Mouse (Mus musculus) frontal cortex, adult (tissue): ENCODE results near the gene Dmgdh.
A peak's percentile ranks its signal among the peaks of the same experiment; 100 is the strongest.

Experiments used
- ATAC-seq: cut with Nextera tagmentation; 2 replicates; pipeline ENCODE4 v1.9.2; 2017; ENCODE audit warnings: mild to moderate bottlenecking, moderate library complexity, mixed read lengths; ENCODE audit not compliant: low TSS enrichment

The Dmgdh gene

GRCm38 (mm10) chr13:93674131-93674561, at the start of gene Dmgdh, which contains the start of gene Bhmt2:
Dmgdh (plus strand) TSS chr13:93674433.
Bhmt2 (minus strand) TSS chr13:93674302.
- ATAC-seq = no peak

- no peak for ATAC-seq
Measured at GRCm38 (mm10) chr13:93628861-93629260, 45.4 kb upstream of the Dmgdh start.

GRCm38 (mm10) chr13:93630941-93631705, 43.1 kb upstream of the Dmgdh start:
- no peak for ATAC-seq

GRCm38 (mm10) chr13:93632927-93633326, 41.3 kb upstream of the Dmgdh start:
- ATAC-seq = no peak

- ATAC-seq = no peak
Measured at GRCm38 (mm10) chr13:93636561-93636960, 37.7 kb upstream of the Dmgdh start.

GRCm38 (mm10) chr13:93637282-93638245, 36.7 kb upstream of the Dmgdh start, which contains the start of gene Bhmt:
Bhmt (minus strand) TSS chr13:93637961.
- no peak for ATAC-seq

GRCm38 (mm10) chr13:93639636-93640035, 34.6 kb upstream of the Dmgdh start:
- ATAC-seq = no peak

GRCm38 (mm10) chr13:93648387-93649130, 25.7 kb upstream of the Dmgdh start:
- ATAC-seq = no peak

- no peak for ATAC-seq
Measured at GRCm38 (mm10) chr13:93653382-93653781, 20.9 kb upstream of the Dmgdh start.

GRCm38 (mm10) chr13:93657941-93658340, 16.3 kb upstream of the Dmgdh start:
- ATAC-seq = no peak

- ATAC-seq = no peak
Measured at GRCm38 (mm10) chr13:93667586-93667985, 6.6 kb upstream of the Dmgdh start.

GRCm38 (mm10) chr13:93672371-93672770, 1.9 kb upstream of the Dmgdh start:
- ATAC-seq = no peak

- ATAC-seq = no peak
Measured at GRCm38 (mm10) chr13:93673296-93673695, 937 bp upstream of the Dmgdh start.

- ATAC-seq = peak; percentile 73
Measured at GRCm38 (mm10) chr13:93676864-93677263, 2.6 kb downstream of the Dmgdh start.

GRCm38 (mm10) chr13:93683336-93683735, 9.1 kb downstream of the Dmgdh start:
- ATAC-seq = no peak

GRCm38 (mm10) chr13:93685226-93685625, 11.0 kb downstream of the Dmgdh start:
- no peak for ATAC-seq

GRCm38 (mm10) chr13:93687321-93687720, 13.1 kb downstream of the Dmgdh start:
- ATAC-seq = no peak

GRCm38 (mm10) chr13:93689566-93689965, 15.3 kb downstream of the Dmgdh start:
- no peak for ATAC-seq

GRCm38 (mm10) chr13:93690821-93691220, 16.6 kb downstream of the Dmgdh start:
- ATAC-seq = no peak

- no peak for ATAC-seq
Measured at GRCm38 (mm10) chr13:93698866-93699265, 24.6 kb downstream of the Dmgdh start.

GRCm38 (mm10) chr13:93705697-93706096, 31.5 kb downstream of the Dmgdh start:
- ATAC-seq = no peak

- no peak for ATAC-seq
Measured at GRCm38 (mm10) chr13:93707271-93707670, 33.0 kb downstream of the Dmgdh start.
